Mouse (Mus musculus) heart, embryonic 10.5 days (tissue): ENCODE measurements around the gene Lefty1. TPM values are rescaled to one million over a fixed set of nuclear protein-coding genes. Genes with fewer than 3 reads are reported as not detected.
"Not testable (repeated sequence)": the region's sequence is repeated elsewhere in the genome, so short reads cannot be mapped to it uniquely, and the experiment has no call there.

ENCODE experiments used
- DNase-seq: peaks from one replicate; pipeline ENCODE4 v3.0.0-alpha.2; 2017; ENCODE audit warnings: low spot score
- H3K27ac ChIP-seq: fragments of 300-500 bp; sonication (generic); 2 replicates; pipeline ENCODE4 v1.5.1; 2016; ENCODE audit warnings: mild to moderate bottlenecking
- H3K27me3 ChIP-seq: fragments of 300-500 bp; sonication (generic); 2 replicates; pipeline ENCODE4 v1.6.1; 2016; ENCODE audit warnings: mild to moderate bottlenecking; ENCODE audit not compliant: poor library complexity, insufficient read depth, severe bottlenecking
- H3K36me3 ChIP-seq: fragments of 300-500 bp; sonication (generic); 2 replicates; pipeline ENCODE4 v1.6.1; 2016; ENCODE audit warnings: mild to moderate bottlenecking, moderate library complexity
- H3K4me1 ChIP-seq: fragments of 300-500 bp; sonication (generic); 2 replicates; pipeline ENCODE4 v1.6.1; 2016; ENCODE audit warnings: mild to moderate bottlenecking
- H3K4me3 ChIP-seq: fragments of 300-500 bp; sonication (generic); 2 replicates; pipeline ENCODE4 v1.5.1; 2016; ENCODE audit warnings: mild to moderate bottlenecking, moderate library complexity
- H3K9me3 ChIP-seq: fragments of 300-500 bp; sonication (generic); 2 replicates; pipeline ENCODE4 v1.6.1; 2016; ENCODE audit warnings: mild to moderate bottlenecking, moderate library complexity
- WGBS: fragments of 180-500 bp; shearing (Covaris S2); methylation state at CpG from one replicate; pipeline ENCODE4 v1.1.7; 2016; 5-methylcytosine and 5-hydroxymethylcytosine counted together
- polyA plus RNA-seq: library from polyadenylated mRNA; unstranded; fragments of >200 nt; fragmentation: Nextera tagmentation; extraction: Ambion mirVana; gene quantifications from 2 replicates; pipeline ENCODE4 v1.2.1, GENCODE M21; 2016

Lefty1 gene
- polyA plus RNA-seq, 1 experiment from 2014 or later = 0.89 TPM

GRCm38 (mm10) chr1:180974126-180974746 is 39.4 kb downstream of the Lefty1 start:
- Histone ChIP-seq H3K9me3 (no peaks in the 10 kb centered on the region), H3K36me3 (peaks cover 22% of the 10 kb centered on the region), H3K4me3 (no peak overlapping the region), H3K27me3 (no peaks in the 10 kb centered on the region), H3K27ac (no peak overlapping the region), H3K4me1 (peaks cover 10% of the 10 kb centered on the region)
- 63% methylated on average over 14 of the region's 14 CpGs for WGBS
- DNase-seq = no peak

GRCm38 (mm10) chr1:180976110-180976679 is 41.4 kb downstream of the Lefty1 start:
- no peaks in the 10 kb centered on the region for H3K4me1 ChIP-seq
- no peak overlapping the region for H3K27ac ChIP-seq
- no peaks in the 10 kb centered on the region for H3K27me3 ChIP-seq
- H3K4me3 ChIP-seq = no peak overlapping the region
- peaks cover 16% of the 10 kb centered on the region for H3K36me3 ChIP-seq
- 63% methylated on average over 4 of the region's 4 CpGs for WGBS
- no peaks in the 10 kb centered on the region for H3K9me3 ChIP-seq
- no peak for DNase-seq

- Histone ChIP-seq H3K36me3 (no peaks in the 10 kb centered on the region), H3K9me3 (no peaks in the 10 kb centered on the region), H3K4me3 (no peak overlapping the region), H3K4me1 (no peaks in the 10 kb centered on the region), H3K27me3 (no peaks in the 10 kb centered on the region), H3K27ac (no peak overlapping the region)
- no peak for DNase-seq
- WGBS = 80% methylated on average over 24 of the region's 24 CpGs
Measured at GRCm38 (mm10) chr1:180979484-180980251, 44.8 kb downstream of the Lefty1 start.

- Histone ChIP-seq H3K4me1 (no peaks in the 10 kb centered on the region), H3K9me3 (no peaks in the 10 kb centered on the region), H3K27ac (no peak overlapping the region), H3K4me3 (no peak overlapping the region), H3K27me3 (no peaks in the 10 kb centered on the region), H3K36me3 (no peaks in the 10 kb centered on the region)
- WGBS = 81% methylated on average over 2 of the region's 2 CpGs
- no peak for DNase-seq
Measured at GRCm38 (mm10) chr1:180980464-180980863, 45.6 kb downstream of the Lefty1 start.

GRCm38 (mm10) chr1:180981298-180982046 is 46.6 kb downstream of the Lefty1 start:
- 79% methylated on average over 7 of the region's 7 CpGs for WGBS
- not testable (repeated sequence) for H3K4me3 ChIP-seq

GRCm38 (mm10) chr1:180986701-180987100 is 51.9 kb downstream of the Lefty1 start:
- no peak for DNase-seq
- H3K9me3 ChIP-seq = no peaks in the 10 kb centered on the region
- H3K4me1 ChIP-seq = no peaks in the 10 kb centered on the region
- 90% methylated on average over 8 of the region's 8 CpGs for WGBS
- H3K27me3 ChIP-seq = peaks cover 15% of the 10 kb centered on the region
- no peaks in the 10 kb centered on the region for H3K36me3 ChIP-seq
- H3K4me3 ChIP-seq = no peak overlapping the region
- no peak overlapping the region for H3K27ac ChIP-seq

More at GRCm38 (mm10) chr1:180981298-180982046, 46.6 kb downstream of the Lefty1 start:
- not testable (repeated sequence) for DNase-seq, H3K9me3 ChIP-seq, H3K27ac ChIP-seq, H3K4me1 ChIP-seq, H3K36me3 ChIP-seq, H3K27me3 ChIP-seq

- H3K9me3 ChIP-seq = no peaks in the 10 kb centered on the region
- no peak overlapping the region for H3K27ac ChIP-seq
- no peak overlapping the region for H3K4me3 ChIP-seq
- under 1% methylated on average over 9 of the region's 9 CpGs for WGBS
- peaks cover 15% of the 10 kb centered on the region for H3K27me3 ChIP-seq
- no peak for DNase-seq
- no peaks in the 10 kb centered on the region for H3K4me1 ChIP-seq
- no peaks in the 10 kb centered on the region for H3K36me3 ChIP-seq
Measured at GRCm38 (mm10) chr1:180987759-180988158, 52.9 kb downstream of the Lefty1 start.

Other genes starting within 250 kb of the Lefty1 start
- gene Mixl1, start 238.0 kb upstream of the Lefty1 start, polyA plus RNA-seq = 0.26 and 0.62 TPM in 2 replicates
- gene Acbd3, start 209.0 kb upstream of the Lefty1 start, polyA plus RNA-seq = 20.5 and 24.5 TPM in 2 replicates
- 1,530 and 1,842 TPM in 2 replicates for gene H3f3a, start 121.1 kb upstream of the Lefty1 start, polyA plus RNA-seq
- gene Sde2, start 83.9 kb upstream of the Lefty1 start, polyA plus RNA-seq = 32.3 and 39.8 TPM in 2 replicates
- 0.23 TPM in 2 replicates for gene Lefty2, start 41.9 kb upstream of the Lefty1 start, polyA plus RNA-seq
- gene Pycr2, start 30.7 kb upstream of the Lefty1 start, polyA plus RNA-seq = 89.4 and 114 TPM in 2 replicates
- gene Tmem63a, start 7.3 kb downstream of the Lefty1 start, polyA plus RNA-seq = 6.6 and 9.0 TPM in 2 replicates
- 3.4 and 3.9 TPM in 2 replicates for gene Ephx1, start 85.9 kb downstream of the Lefty1 start, polyA plus RNA-seq
- gene 9130409I23Rik, start 116.2 kb downstream of the Lefty1 start, polyA plus RNA-seq = not detected in 2 replicates
- 26.1 and 33.5 TPM in 2 replicates for gene Nvl, start 209.2 kb downstream of the Lefty1 start, polyA plus RNA-seq
- 150 and 166 TPM in 2 replicates for gene Cnih4, start 209.7 kb downstream of the Lefty1 start, polyA plus RNA-seq